Comparison of ENCODE assay signal across 43 mouse cellular contexts in genomic region chr6:130233222-130233621, GRCm38 (mm10). TPM values are rescaled to one million over a fixed set of nuclear protein-coding genes. Genes with fewer than 3 reads are reported as not detected.
"Had no signal": no experiment of that assay in that cellular context is flagged by ENCODE, and none has a peak within 500 bp of the region (broad histone marks: within the 10 kb centered on the region; RNA-seq: fewer than 3 reads in every experiment).

Gene Klra7, minus strand, starts transcription at chr6:130233322.

- DNase-seq: left cerebral cortex, postnatal 4 days; liver; liver, embryonic 13.5 days; liver, postnatal 0 days; lung, adult 18-20 months; lung, adult 2 months; lung, embryonic 14.5 days; lung, postnatal 10 days; lung, postnatal 14 days; lung, postnatal 36 days; lung, postnatal 4 days; midbrain, embryonic 14.5 days had no signal

- H3K4me3 ChIP-seq: limb, embryonic 10.5 days; limb, embryonic 12.5 days; limb, embryonic 13.5 days; limb, embryonic 15.5 days; liver, embryonic 12.5 days; liver, embryonic 13.5 days; liver, embryonic 15.5 days; lung, embryonic 15.5 days; megakaryocyte, embryonic 14.5 days; midbrain, embryonic 10.5 days; midbrain, embryonic 12.5 days; midbrain, embryonic 13.5 days; midbrain, embryonic 15.5 days; myocyte; neural tube, embryonic 12.5 days had no signal

- H3K36me3 ChIP-seq: limb, embryonic 10.5 days; limb, embryonic 12.5 days; limb, embryonic 13.5 days; limb, embryonic 15.5 days; liver, embryonic 12.5 days; liver, embryonic 13.5 days; liver, embryonic 15.5 days; lung, embryonic 15.5 days; midbrain, embryonic 10.5 days; midbrain, embryonic 12.5 days; midbrain, embryonic 13.5 days; midbrain, embryonic 15.5 days; neural tube, embryonic 12.5 days had no signal

- H3K4me1 ChIP-seq: limb, embryonic 10.5 days; limb, embryonic 12.5 days; limb, embryonic 13.5 days; limb, embryonic 15.5 days; liver, embryonic 12.5 days; liver, embryonic 13.5 days; liver, embryonic 15.5 days; lung, embryonic 15.5 days; midbrain, embryonic 10.5 days; midbrain, embryonic 12.5 days; midbrain, embryonic 13.5 days; midbrain, embryonic 15.5 days; neural tube, embryonic 12.5 days had no signal

- H3K9ac ChIP-seq: limb, embryonic 12.5 days; limb, embryonic 13.5 days; limb, embryonic 15.5 days; liver, embryonic 12.5 days; liver, embryonic 13.5 days; liver, embryonic 14.5 days; liver, embryonic 15.5 days; liver, postnatal 0 days; lung, embryonic 14.5 days; lung, embryonic 15.5 days; midbrain, embryonic 12.5 days; midbrain, embryonic 13.5 days; midbrain, embryonic 15.5 days; neural tube, embryonic 12.5 days had no signal

- H3K27ac ChIP-seq: limb, embryonic 10.5 days; limb, embryonic 12.5 days; limb, embryonic 13.5 days; limb, embryonic 15.5 days; liver, embryonic 12.5 days; liver, embryonic 13.5 days; liver, embryonic 14.5 days; liver, embryonic 15.5 days; lung, embryonic 15.5 days; macrophage; midbrain, embryonic 10.5 days; midbrain, embryonic 12.5 days; midbrain, embryonic 13.5 days; midbrain, embryonic 15.5 days; neural tube, embryonic 12.5 days had no signal

- ATAC-seq: liver, embryonic 12.5 days; liver, postnatal 0 days; lung, postnatal 0 days; midbrain, embryonic 13.5 days; midbrain, embryonic 15.5 days; midbrain, embryonic 16.5 days had no signal

- H3K9me3 ChIP-seq: limb, embryonic 10.5 days; limb, embryonic 15.5 days; liver, embryonic 12.5 days; liver, embryonic 13.5 days; liver, embryonic 15.5 days; lung, embryonic 15.5 days; megakaryocyte, embryonic 14.5 days had no signal

- H3K27me3 ChIP-seq: limb, embryonic 12.5 days; limb, embryonic 13.5 days; limb, embryonic 15.5 days; liver, embryonic 12.5 days; liver, embryonic 13.5 days; liver, embryonic 15.5 days; lung, embryonic 15.5 days; megakaryocyte, embryonic 14.5 days; midbrain, embryonic 12.5 days; midbrain, embryonic 13.5 days; midbrain, embryonic 15.5 days; neural tube, embryonic 12.5 days had no signal

RNA-seq across cellular contexts. Expression of gene Klra7, which starts in this region (rescaled TPM):
- total RNA-seq: left cerebral cortex, postnatal 10 days; left cerebral cortex, postnatal 14 days; left cerebral cortex, postnatal 25 days; left cerebral cortex, postnatal 36 days; left cerebral cortex, postnatal 4 days; liver, adult 2 months; midbrain, postnatal 0 days had no signal
- polyA plus RNA-seq: limb, embryonic 10.5 days; limb, embryonic 11.5 days; limb, embryonic 12.5 days; limb, embryonic 13.5 days; limb, embryonic 14.5 days; limb, embryonic 15.5 days; liver, adult 2 months; liver, embryonic 11.5 days; liver, embryonic 12.5 days; liver, embryonic 13.5 days; liver, embryonic 14.5 days; liver, embryonic 15.5 days; liver, embryonic 16.5 days; liver, postnatal 0 days; lung, embryonic 14.5 days; lung, embryonic 15.5 days; lung, embryonic 16.5 days; lung, postnatal 0 days; macrophage; midbrain, embryonic 10.5 days; midbrain, embryonic 11.5 days; midbrain, embryonic 12.5 days; midbrain, embryonic 13.5 days; midbrain, embryonic 14.5 days; midbrain, embryonic 15.5 days; midbrain, embryonic 16.5 days; midbrain, postnatal 0 days; myocyte; neural tube, embryonic 11.5 days; neural tube, embryonic 12.5 days had no signal
